Mouse (Mus musculus): ENCODE data around the gene Rgs10. TPM values are rescaled to one million over a fixed set of nuclear protein-coding genes. Genes with fewer than 3 reads are reported as not detected.

Rgs10 gene
- total and polyA plus RNA-seq, 3 experiments = 5.4 to 7.4 (median 6.5) TPM

DNA sequence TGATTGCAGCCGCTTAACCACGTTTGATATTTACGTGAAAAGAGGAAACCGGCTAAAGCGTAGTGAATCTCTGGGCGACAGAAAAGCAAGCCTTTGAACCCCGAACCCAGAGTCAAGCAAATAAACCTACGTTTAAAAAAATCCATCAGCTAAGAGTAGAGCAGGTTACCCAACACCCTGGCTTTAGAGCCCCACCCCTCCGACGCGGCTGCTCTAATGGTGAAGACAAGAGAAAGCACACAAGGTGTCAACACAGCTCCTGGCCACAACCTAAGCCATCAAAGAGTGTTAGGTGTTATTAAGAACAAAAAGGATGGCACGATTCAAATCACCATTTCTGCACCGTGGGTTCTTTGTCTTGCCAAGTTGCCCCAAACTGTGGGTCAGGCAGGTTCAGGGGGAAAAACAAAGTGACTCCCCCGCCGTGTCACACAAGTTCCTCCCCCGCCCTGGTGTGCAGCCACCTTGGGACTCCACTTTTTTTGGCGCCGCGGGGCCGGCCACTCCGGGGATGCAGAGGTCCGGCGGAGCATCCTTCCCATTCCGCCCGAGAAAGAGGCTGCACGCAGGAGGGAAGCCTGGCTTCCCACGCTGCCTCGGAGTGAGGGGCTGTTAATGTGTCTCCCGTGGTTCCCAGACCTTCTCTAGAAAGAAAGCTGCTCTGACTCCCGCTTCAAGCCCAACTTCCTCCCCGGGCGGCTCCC is 1.2 kb downstream of the Rgs10 start:
- Histone ChIP-seq H3K9ac (ENCODE audit: insufficient read depth, low read depth) (peak overlapping the region; percentile 2; the same call in 1 of the 2 replicates), H3K27me3 (replicated peaks) (peaks cover 58% of the 10 kb centered on the region), H3K36me3 (replicated peaks in 1 of 2; ENCODE audit: control insufficient read depth in 1 of 2, insufficient read depth in 1 of 2, low read length in 1 of 2) (no peaks in the 10 kb centered on the region), H3K27ac (ENCODE audit: insufficient read depth, low read depth) (no peak overlapping the region), H3K4me3 (replicated peaks in 1 of 3; ENCODE audit: low read depth in 2 of 3, low read length in 2 of 3, poor library complexity in 1 of 3) (peak overlapping the region; percentile 38 to 73 (median 54)), H3K4me1 (ENCODE audit: control insufficient read depth in 1 of 2, insufficient read depth in 2 of 2) (peaks cover 0 to 10% of the 10 kb centered on the region in 2 experiments; a peak in 2 of 4 replicates), H3K79me2 (replicated peaks; ENCODE audit: control insufficient read depth, extremely low read depth, insufficient read depth, poor library complexity, severe bottlenecking) (no peaks in the 10 kb centered on the region), H3K4me2 (ENCODE audit: insufficient read depth, low read depth, poor library complexity, severe bottlenecking) (peak overlapping the region; percentile 74), H3K9me3 (replicated peaks; ENCODE audit: low read length) (no peaks in the 10 kb centered on the region)
- dilution Hi-C loops (cut with MboI; ENCODE audit: extremely low pct_ligation_motif_present, extremely low pct_unique_long_range_greater_than_20kb, low sequenced_read_pairs) (no loop called here), in situ Hi-C loops (cut with MboI; ENCODE audit: low pct_ligation_motif_present, low pct_unique_long_range_greater_than_20kb, low sequenced_read_pairs) (no loop called here)
- no peak for DNase-seq (ENCODE audit: extremely low read depth)
- peak; percentile 61; the same call in 1 of the 2 replicates for TF ChIP-seq UBTF (IDR thresholded peaks at IDR 0.05; ENCODE audit: low read depth, low read length)
- TF ChIP-seq HCFC1 (IDR thresholded peaks at IDR 0.05; ENCODE audit: low read depth, low read length) = no peak

DNA sequence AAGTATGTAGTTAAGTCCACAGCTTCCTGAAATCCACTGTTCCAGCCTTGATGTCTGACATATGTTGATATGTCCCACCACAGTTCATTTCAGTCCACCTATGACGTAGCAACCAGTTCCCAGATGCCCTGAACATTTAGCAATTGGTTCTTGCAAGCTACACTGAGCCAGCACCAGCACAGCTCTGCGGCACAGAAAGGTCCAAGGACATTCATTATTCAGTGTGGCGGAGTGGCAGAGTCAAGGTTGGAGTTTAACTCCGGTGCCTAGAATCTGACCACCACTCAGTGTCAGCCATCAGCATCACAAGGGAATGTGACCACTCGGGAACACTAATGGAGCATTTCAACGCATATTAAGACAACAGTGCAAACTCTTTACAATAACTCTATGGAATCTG is 1.9 kb downstream of the Rgs10 start:
- DNase-seq (ENCODE audit: extremely low read depth) = no peak

DNA sequence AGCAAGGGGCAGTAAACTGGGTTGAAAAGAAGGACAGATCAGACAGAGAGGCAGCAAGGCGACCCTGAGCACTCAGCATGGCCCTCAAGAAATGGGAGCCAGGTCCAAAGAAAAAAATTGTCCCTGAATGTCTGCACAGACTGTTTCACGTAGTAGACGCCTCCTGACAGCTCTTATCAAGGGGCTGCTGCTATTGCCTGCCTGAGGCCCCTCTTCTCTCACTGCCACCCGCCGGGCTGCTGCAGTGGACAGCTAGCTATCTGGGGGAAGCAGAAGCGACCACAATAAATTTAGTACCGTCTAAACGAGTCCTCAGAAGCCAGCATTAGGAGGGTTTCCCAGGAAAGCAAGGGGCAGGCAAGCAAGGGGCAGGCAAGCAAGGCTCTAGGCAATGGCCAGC is 4.1 kb downstream of the Rgs10 start:
- TF ChIP-seq JUND (conservative IDR thresholded peaks at IDR 0.05; ENCODE audit: low read depth, low read length) (no peak), EP300 (IDR thresholded peaks at IDR 0.05; ENCODE audit: low read length) (no peak), POLR2AphosphoS2 (IDR thresholded peaks at IDR 0.05; ENCODE audit: low read depth, low read length) (no peak), ZNF384 (IDR thresholded peaks at IDR 0.05; ENCODE audit: low read depth, low read length) (no peak), SMC3 (IDR thresholded peaks at IDR 0.05; ENCODE audit: low read depth, low read length) (no peak), MXI1 (IDR thresholded peaks at IDR 0.05; ENCODE audit: low read depth, low read length) (no peak), ELF1 (IDR thresholded peaks at IDR 0.05; ENCODE audit: low read depth, low read length) (no peak), PAX5 (IDR thresholded peaks at IDR 0.05; ENCODE audit: low read length) (no peak), ZMIZ1 (IDR thresholded peaks at IDR 0.05; ENCODE audit: low read depth, low read length) (no peak), GABPA (IDR thresholded peaks at IDR 0.05; ENCODE audit: insufficient replicate concordance, low read depth, low read length) (no peak), TCF12 (IDR thresholded peaks at IDR 0.05; ENCODE audit: low read depth, low read length) (no peak), ZC3H11A (IDR thresholded peaks at IDR 0.05; ENCODE audit: low read depth, low read length) (no peak), ETS1 (conservative IDR thresholded peaks at IDR 0.05; ENCODE audit: low read depth, low read length) (no peak), POLR2A (IDR thresholded peaks at IDR 0.05; ENCODE audit: low read depth, low read length) (no peak), RAD21 (IDR thresholded peaks at IDR 0.05; ENCODE audit: low read depth, low read length) (no peak), MYC (IDR thresholded peaks at IDR 0.05; ENCODE audit: low read depth, low read length) (no peak), MEF2A (IDR thresholded peaks at IDR 0.05; ENCODE audit: borderline replicate concordance, low read depth, low read length) (no peak), E2F4 (IDR thresholded peaks at IDR 0.05; ENCODE audit: insufficient replicate concordance, low read depth, low read length) (no peak)
- H3K27me3 ChIP-seq (replicated peaks) = peaks cover 44% of the 10 kb centered on the region
- H3K4me3 ChIP-seq (replicated peaks in 1 of 3; ENCODE audit: low read depth in 2 of 3, low read length in 2 of 3, poor library complexity in 1 of 3) = no peak overlapping the region
- H3K36me3 ChIP-seq (replicated peaks in 1 of 2; ENCODE audit: control insufficient read depth in 1 of 2, insufficient read depth in 1 of 2, low read length in 1 of 2) = no peaks in the 10 kb centered on the region
- no peak overlapping the region for H3K4me2 ChIP-seq (ENCODE audit: insufficient read depth, low read depth, poor library complexity, severe bottlenecking)
- no peak overlapping the region for H3K27ac ChIP-seq (ENCODE audit: insufficient read depth, low read depth)
- H3K9ac ChIP-seq (ENCODE audit: insufficient read depth, low read depth) = no peak overlapping the region
- in situ Hi-C loops (cut with MboI; ENCODE audit: low pct_ligation_motif_present, low pct_unique_long_range_greater_than_20kb, low sequenced_read_pairs) = no loop called here
- H3K4me1 ChIP-seq (ENCODE audit: control insufficient read depth in 1 of 2, insufficient read depth in 2 of 2) = peaks cover 0 to 10% of the 10 kb centered on the region in 2 experiments; a peak in 2 of 4 replicates
- H3K79me2 ChIP-seq (replicated peaks; ENCODE audit: control insufficient read depth, extremely low read depth, insufficient read depth, poor library complexity, severe bottlenecking) = no peaks in the 10 kb centered on the region
- no peak for DNase-seq (ENCODE audit: extremely low read depth)
- dilution Hi-C loops (cut with MboI; ENCODE audit: extremely low pct_ligation_motif_present, extremely low pct_unique_long_range_greater_than_20kb, low sequenced_read_pairs) = no loop called here
- H3K9me3 ChIP-seq (replicated peaks; ENCODE audit: low read length) = no peaks in the 10 kb centered on the region

More for the DNA sequence above, 1.9 kb downstream of the Rgs10 start:
- Histone ChIP-seq H3K79me2 (replicated peaks; ENCODE audit: control insufficient read depth, extremely low read depth, insufficient read depth, poor library complexity, severe bottlenecking) (no peaks in the 10 kb centered on the region), H3K4me1 (ENCODE audit: control insufficient read depth in 1 of 2, insufficient read depth in 2 of 2) (peaks cover 0 to 10% of the 10 kb centered on the region in 2 experiments; a peak in 2 of 4 replicates), H3K27me3 (replicated peaks) (peaks cover 55% of the 10 kb centered on the region), H3K36me3 (replicated peaks in 1 of 2; ENCODE audit: control insufficient read depth in 1 of 2, insufficient read depth in 1 of 2, low read length in 1 of 2) (no peaks in the 10 kb centered on the region), H3K4me2 (ENCODE audit: insufficient read depth, low read depth, poor library complexity, severe bottlenecking) (no peak overlapping the region), H3K4me3 (replicated peaks in 1 of 3; ENCODE audit: low read depth in 2 of 3, low read length in 2 of 3, poor library complexity in 1 of 3) (no peak overlapping the region), H3K9ac (ENCODE audit: insufficient read depth, low read depth) (no peak overlapping the region), H3K9me3 (replicated peaks; ENCODE audit: low read length) (no peaks in the 10 kb centered on the region), H3K27ac (ENCODE audit: insufficient read depth, low read depth) (no peak overlapping the region)
- dilution Hi-C loops (cut with MboI; ENCODE audit: extremely low pct_ligation_motif_present, extremely low pct_unique_long_range_greater_than_20kb, low sequenced_read_pairs) = no loop called here
- no peak for TF ChIP-seq RAD21 (IDR thresholded peaks at IDR 0.05; ENCODE audit: low read depth, low read length)
- TF ChIP-seq MYC (IDR thresholded peaks at IDR 0.05; ENCODE audit: low read depth, low read length) = no peak
- TF ChIP-seq NRF1 (IDR thresholded peaks at IDR 0.05; ENCODE audit: low read depth, low read length) = no peak
- in situ Hi-C loops (cut with MboI; ENCODE audit: low pct_ligation_motif_present, low pct_unique_long_range_greater_than_20kb, low sequenced_read_pairs) = no loop called here

All from CH12.LX (cell line).